Mouse (Mus musculus) brown adipose tissue, adult 24 weeks (tissue): ENCODE measurements around the gene Foxk2. TPM values are rescaled to one million over a fixed set of nuclear protein-coding genes. Genes with fewer than 3 reads are reported as not detected.
"Not testable (repeated sequence)": the region's sequence is repeated elsewhere in the genome, so short reads cannot be mapped to it uniquely, and the experiment has no call there.

Source experiments
- H3K27ac ChIP-seq: fragments of 200-500 bp; replicated peaks from 2 replicates; pipeline ENCODE4 v1.5.1; 2012; ENCODE audit warnings: low read depth, mild to moderate bottlenecking, low read length
- H3K4me1 ChIP-seq: fragments of 200-500 bp; 2 replicates; pipeline ENCODE4 v1.6.1; 2012; ENCODE audit warnings: low read length, mixed read lengths; ENCODE audit not compliant: control insufficient read depth, insufficient read depth, insufficient read length
- H3K4me3 ChIP-seq: fragments of 200-500 bp; 2 replicates; pipeline ENCODE4 v1.5.1; 2012; ENCODE audit warnings: low read depth, mild to moderate bottlenecking, low read length, moderate library complexity; ENCODE audit not compliant: insufficient read depth
- polyA plus RNA-seq: library from polyadenylated mRNA; stranded (reverse); fragments of >200 nt; gene quantifications from 2 replicates; pipeline ENCODE4 v1.2.4, GENCODE M21; 2012; ENCODE audit not compliant: missing spikeins, insufficient read depth, insufficient read length

The Foxk2 gene
- polyA plus RNA-seq, 1 experiment: 22.6 TPM

- H3K27ac ChIP-seq: peak overlapping the region; percentile 39
- peak overlapping the region; percentile 75 for H3K4me3 ChIP-seq
- no peaks in the 10 kb centered on the region for H3K4me1 ChIP-seq
These were observed 22.3 kb upstream of the Foxk2 start for GRCm38 (mm10) chr11:121237345-121238128.

GRCm38 (mm10) chr11:121239669-121240068, 20.1 kb upstream of the Foxk2 start:
- no peaks in the 10 kb centered on the region for H3K4me1 ChIP-seq
- no peak overlapping the region for H3K27ac ChIP-seq
- H3K4me3 ChIP-seq: no peak overlapping the region

GRCm38 (mm10) chr11:121250196-121250595, 9.6 kb upstream of the Foxk2 start:
- no peak overlapping the region for H3K27ac ChIP-seq
- H3K4me1 ChIP-seq: no peaks in the 10 kb centered on the region
- H3K4me3 ChIP-seq: no peak overlapping the region

- no peaks in the 10 kb centered on the region; the same call in 1 of the 2 replicates for H3K4me1 ChIP-seq
- H3K4me3 ChIP-seq: peak overlapping the region; percentile 90
- H3K27ac ChIP-seq: 0 out of 2 replicates have a peak overlapping the region, but pooled peaks have one; percentile 43
These were observed 569 bp downstream of the Foxk2 start for GRCm38 (mm10) chr11:121260211-121260906.

GRCm38 (mm10) chr11:121261074-121261473, 1.3 kb downstream of the Foxk2 start:
- Histone ChIP-seq H3K4me3 (peak overlapping the region; percentile 90), H3K27ac (no peak overlapping the region), H3K4me1 (no peaks in the 10 kb centered on the region; the same call in 1 of the 2 replicates)

- Histone ChIP-seq H3K27ac (no peak overlapping the region), H3K4me1 (no peaks in the 10 kb centered on the region), H3K4me3 (no peak overlapping the region)
These were observed 17.7 kb downstream of the Foxk2 start for GRCm38 (mm10) chr11:121277516-121277915.

GRCm38 (mm10) chr11:121278011-121278410, 18.2 kb downstream of the Foxk2 start:
- Histone ChIP-seq H3K4me1 (0 out of 2 replicates have a peak, but pooled peaks cover 3% of the 10 kb centered on the region), H3K4me3 (no peak overlapping the region), H3K27ac (no peak overlapping the region)

- Histone ChIP-seq H3K4me3 (no peak overlapping the region), H3K27ac (no peak overlapping the region), H3K4me1 (0 out of 2 replicates have a peak, but pooled peaks cover 3% of the 10 kb centered on the region)
These were observed 23.1 kb downstream of the Foxk2 start for GRCm38 (mm10) chr11:121282911-121283310.

GRCm38 (mm10) chr11:121289859-121290258, 30.1 kb downstream of the Foxk2 start:
- Histone ChIP-seq H3K4me3 (no peak overlapping the region), H3K27ac (no peak overlapping the region), H3K4me1 (no peaks in the 10 kb centered on the region)

GRCm38 (mm10) chr11:121294771-121295170, 35.0 kb downstream of the Foxk2 start:
- H3K27ac ChIP-seq: no peak overlapping the region
- no peaks in the 10 kb centered on the region for H3K4me1 ChIP-seq
- H3K4me3 ChIP-seq: no peak overlapping the region

- no peak overlapping the region for H3K4me3 ChIP-seq
- H3K27ac ChIP-seq: no peak overlapping the region
- no peaks in the 10 kb centered on the region for H3K4me1 ChIP-seq
These were observed 38.7 kb downstream of the Foxk2 start for GRCm38 (mm10) chr11:121298493-121298892.

- Histone ChIP-seq H3K4me3 (no peak overlapping the region), H3K27ac (no peak overlapping the region), H3K4me1 (no peaks in the 10 kb centered on the region)
These were observed 40.5 kb downstream of the Foxk2 start for GRCm38 (mm10) chr11:121300265-121300664.

- Histone ChIP-seq H3K4me3 (no peak overlapping the region), H3K4me1 (no peaks in the 10 kb centered on the region), H3K27ac (no peak overlapping the region)
These were observed 45.6 kb downstream of the Foxk2 start for GRCm38 (mm10) chr11:121305371-121305770.

GRCm38 (mm10) chr11:121306608-121307007, 46.8 kb downstream of the Foxk2 start:
- H3K4me3 ChIP-seq: no peak overlapping the region
- H3K4me1 ChIP-seq: no peaks in the 10 kb centered on the region
- H3K27ac ChIP-seq: no peak overlapping the region

- H3K4me1 ChIP-seq, H3K27ac ChIP-seq, H3K4me3 ChIP-seq: not testable (repeated sequence)
These were observed 47.9 kb downstream of the Foxk2 start for GRCm38 (mm10) chr11:121307712-121308111.
